Mouse (Mus musculus): Measurements from ENCODE around the gene Itgb4. TPM values are rescaled to one million over a fixed set of nuclear protein-coding genes. Genes with fewer than 3 reads are reported as not detected.

The Itgb4 gene
- polyA plus RNA-seq, 1 experiment from 2014 or later = 0.83 TPM

GRCm38 (mm10) chr11:115997662-115998061, 23.2 kb downstream of the Itgb4 start:
- H3K9ac ChIP-seq (replicated peaks; ENCODE audit: low read length) = no peak overlapping the region
- H3K4me1 ChIP-seq (ENCODE audit: control insufficient read depth, insufficient read depth, low read length) = no peaks in the 10 kb centered on the region
- DNase-seq (ENCODE audit: low spot score) (no peak), ATAC-seq (replicated peaks; ENCODE audit: insufficient number of reproducible peaks, low FRiP score, low TSS enrichment, low read depth) (no peak)
- H3K27ac ChIP-seq (replicated peaks; ENCODE audit: low read depth, low read length) = no peak overlapping the region
- no peak overlapping the region for H3K4me3 ChIP-seq (ENCODE audit: low read depth, low read length)
- no peak overlapping the region for H3K4me2 ChIP-seq (ENCODE audit: low read depth, low read length)
- H3K9me3 ChIP-seq (replicated peaks; ENCODE audit: control insufficient read depth, low read length) = no peaks in the 10 kb centered on the region
- no peaks in the 10 kb centered on the region for H3K36me3 ChIP-seq (replicated peaks; ENCODE audit: control insufficient read depth, insufficient read depth, low read depth, low read length)
- 67% methylated on average over 5 of the region's 5 CpGs for WGBS
- no peaks in the 10 kb centered on the region for H3K27me3 ChIP-seq (ENCODE audit: control insufficient read depth, insufficient read depth, low read length)

GRCm38 (mm10) chr11:115999027-115999426, 24.5 kb downstream of the Itgb4 start:
- H3K9ac ChIP-seq (replicated peaks; ENCODE audit: low read length) = no peak overlapping the region
- H3K4me2 ChIP-seq (ENCODE audit: low read depth, low read length) = no peak overlapping the region
- no peak overlapping the region for H3K27ac ChIP-seq (replicated peaks; ENCODE audit: low read depth, low read length)
- H3K4me1 ChIP-seq (ENCODE audit: control insufficient read depth, insufficient read depth, low read length) = no peaks in the 10 kb centered on the region
- H3K36me3 ChIP-seq (replicated peaks; ENCODE audit: control insufficient read depth, insufficient read depth, low read depth, low read length) = no peaks in the 10 kb centered on the region
- DNase-seq (ENCODE audit: low spot score) (no peak), ATAC-seq (replicated peaks; ENCODE audit: insufficient number of reproducible peaks, low FRiP score, low TSS enrichment, low read depth) (no peak)
- no peaks in the 10 kb centered on the region for H3K9me3 ChIP-seq (replicated peaks; ENCODE audit: control insufficient read depth, low read length)
- H3K27me3 ChIP-seq (ENCODE audit: control insufficient read depth, insufficient read depth, low read length) = no peaks in the 10 kb centered on the region
- 83% methylated on average over 7 of the region's 7 CpGs for WGBS
- no peak overlapping the region for H3K4me3 ChIP-seq (ENCODE audit: low read depth, low read length)

GRCm38 (mm10) chr11:115999538-116000143, 25.1 kb downstream of the Itgb4 start:
- no peak overlapping the region for H3K9ac ChIP-seq (replicated peaks; ENCODE audit: low read length)
- DNase-seq (ENCODE audit: low spot score) (peak; percentile 85), ATAC-seq (replicated peaks; ENCODE audit: insufficient number of reproducible peaks, low FRiP score, low TSS enrichment, low read depth) (no peak)
- H3K4me3 ChIP-seq (ENCODE audit: low read depth, low read length) = no peak overlapping the region
- H3K4me1 ChIP-seq (ENCODE audit: control insufficient read depth, insufficient read depth, low read length) = no peaks in the 10 kb centered on the region
- H3K9me3 ChIP-seq (replicated peaks; ENCODE audit: control insufficient read depth, low read length) = no peaks in the 10 kb centered on the region
- H3K27ac ChIP-seq (replicated peaks; ENCODE audit: low read depth, low read length) = no peak overlapping the region
- H3K36me3 ChIP-seq (replicated peaks; ENCODE audit: control insufficient read depth, insufficient read depth, low read depth, low read length) = no peaks in the 10 kb centered on the region
- WGBS = 24% methylated on average over 14 of the region's 14 CpGs
- H3K4me2 ChIP-seq (ENCODE audit: low read depth, low read length) = no peak overlapping the region
- H3K27me3 ChIP-seq (ENCODE audit: control insufficient read depth, insufficient read depth, low read length) = no peaks in the 10 kb centered on the region

GRCm38 (mm10) chr11:116000607-116001006, 26.1 kb downstream of the Itgb4 start:
- Histone ChIP-seq H3K4me1 (ENCODE audit: control insufficient read depth, insufficient read depth, low read length) (peaks cover 2% of the 10 kb centered on the region; the same call in 1 of the 2 replicates), H3K36me3 (replicated peaks; ENCODE audit: control insufficient read depth, insufficient read depth, low read depth, low read length) (no peaks in the 10 kb centered on the region), H3K4me3 (ENCODE audit: low read depth, low read length) (no peak overlapping the region), H3K4me2 (ENCODE audit: low read depth, low read length) (no peak overlapping the region), H3K27ac (replicated peaks; ENCODE audit: low read depth, low read length) (no peak overlapping the region), H3K9me3 (replicated peaks; ENCODE audit: control insufficient read depth, low read length) (no peaks in the 10 kb centered on the region), H3K9ac (replicated peaks; ENCODE audit: low read length) (no peak overlapping the region), H3K27me3 (ENCODE audit: control insufficient read depth, insufficient read depth, low read length) (no peaks in the 10 kb centered on the region)
- ATAC-seq (replicated peaks; ENCODE audit: insufficient number of reproducible peaks, low FRiP score, low TSS enrichment, low read depth) (no peak), DNase-seq (ENCODE audit: low spot score) (peak; percentile 37)
- WGBS = 31% methylated on average over 10 of the region's 10 CpGs

- H3K27ac ChIP-seq (replicated peaks; ENCODE audit: low read depth, low read length) = no peak overlapping the region
- H3K36me3 ChIP-seq (replicated peaks; ENCODE audit: control insufficient read depth, insufficient read depth, low read depth, low read length) = no peaks in the 10 kb centered on the region
- H3K4me2 ChIP-seq (ENCODE audit: low read depth, low read length) = no peak overlapping the region
- no peaks in the 10 kb centered on the region for H3K27me3 ChIP-seq (ENCODE audit: control insufficient read depth, insufficient read depth, low read length)
- H3K9ac ChIP-seq (replicated peaks; ENCODE audit: low read length) = no peak overlapping the region
- DNase-seq (ENCODE audit: low spot score) (no peak), ATAC-seq (replicated peaks; ENCODE audit: insufficient number of reproducible peaks, low FRiP score, low TSS enrichment, low read depth) (no peak)
- peaks cover 2% of the 10 kb centered on the region; the same call in 1 of the 2 replicates for H3K4me1 ChIP-seq (ENCODE audit: control insufficient read depth, insufficient read depth, low read length)
- WGBS = 65% methylated on average over 6 of the region's 6 CpGs
- no peak overlapping the region for H3K4me3 ChIP-seq (ENCODE audit: low read depth, low read length)
- no peaks in the 10 kb centered on the region for H3K9me3 ChIP-seq (replicated peaks; ENCODE audit: control insufficient read depth, low read length)
These were observed 27.2 kb downstream of the Itgb4 start for GRCm38 (mm10) chr11:116001725-116002124.

- 85% methylated on average over 3 of the region's 3 CpGs for WGBS
- Histone ChIP-seq H3K27me3 (ENCODE audit: control insufficient read depth, insufficient read depth, low read length) (no peaks in the 10 kb centered on the region), H3K4me1 (ENCODE audit: control insufficient read depth, insufficient read depth, low read length) (peaks cover 2% of the 10 kb centered on the region; the same call in 1 of the 2 replicates)
These were observed 28.4 kb downstream of the Itgb4 start for GRCm38 (mm10) chr11:116002894-116003293.

GRCm38 (mm10) chr11:116004186-116004823, 29.8 kb downstream of the Itgb4 start:
- H3K27me3 ChIP-seq (ENCODE audit: control insufficient read depth, insufficient read depth, low read length) = no peaks in the 10 kb centered on the region
- no peaks in the 10 kb centered on the region for H3K9me3 ChIP-seq (replicated peaks; ENCODE audit: control insufficient read depth, low read length)
- H3K4me2 ChIP-seq (ENCODE audit: low read depth, low read length) = peak overlapping the region; percentile 61
- H3K9ac ChIP-seq (replicated peaks; ENCODE audit: low read length) = peak overlapping the region; percentile 51
- H3K27ac ChIP-seq (replicated peaks; ENCODE audit: low read depth, low read length) = no peak overlapping the region
- 38% methylated on average over 8 of the region's 8 CpGs for WGBS
- H3K4me3 ChIP-seq (ENCODE audit: low read depth, low read length) = peak overlapping the region; percentile 33
- H3K4me1 ChIP-seq (ENCODE audit: control insufficient read depth, insufficient read depth, low read length) = peaks cover 2% of the 10 kb centered on the region; the same call in 1 of the 2 replicates
- no peak for ATAC-seq (replicated peaks; ENCODE audit: insufficient number of reproducible peaks, low FRiP score, low TSS enrichment, low read depth)
- no peaks in the 10 kb centered on the region; the same call in 1 of the 2 replicates for H3K36me3 ChIP-seq (replicated peaks; ENCODE audit: control insufficient read depth, insufficient read depth, low read depth, low read length)
- DNase-seq (ENCODE audit: low spot score) = no peak

More at GRCm38 (mm10) chr11:116002894-116003293, 28.4 kb downstream of the Itgb4 start:
- Histone ChIP-seq H3K4me3 (ENCODE audit: low read depth, low read length) (no peak overlapping the region), H3K36me3 (replicated peaks; ENCODE audit: control insufficient read depth, insufficient read depth, low read depth, low read length) (no peaks in the 10 kb centered on the region; the same call in 1 of the 2 replicates), H3K4me2 (ENCODE audit: low read depth, low read length) (no peak overlapping the region), H3K9ac (replicated peaks; ENCODE audit: low read length) (no peak overlapping the region), H3K9me3 (replicated peaks; ENCODE audit: control insufficient read depth, low read length) (no peaks in the 10 kb centered on the region), H3K27ac (replicated peaks; ENCODE audit: low read depth, low read length) (no peak overlapping the region)
- DNase-seq (ENCODE audit: low spot score) (no peak), ATAC-seq (replicated peaks; ENCODE audit: insufficient number of reproducible peaks, low FRiP score, low TSS enrichment, low read depth) (no peak)

Measured in embryonic facial prominence, embryonic 11.5 days (tissue).